Mouse (Mus musculus) hematopoietic multipotent progenitor cell, adult 10-12 weeks (in vitro differentiated cells): Measurements from ENCODE around the gene Srp9. TPM values are rescaled to one million over a fixed set of nuclear protein-coding genes. Genes with fewer than 3 reads are reported as not detected.

Experiments used
- polyA plus RNA-seq: library from polyadenylated mRNA; stranded (reverse); fragments of >175 nt; gene quantifications from 2 replicates; pipeline ENCODE4 v1.2.3, GENCODE M21; 2012; ENCODE audit warnings: low replicate concordance

Gene Srp9
- polyA plus RNA-seq = 30.6 and 34.9 TPM in 2 replicates

GRCm38 (mm10) chr1:182124506-182124905, at the start of gene Srp9:
Gene Srp9, plus strand, starts transcription at chr1:182124737.

GRCm38 (mm10) chr1:182164386-182164785, 39.8 kb downstream of the Srp9 start, which contains the start of gene Vmn1r1:
Gene Vmn1r1, minus strand, starts transcription at chr1:182164486.

Other genes with a start within 250 kb of the Srp9 start
- 1.9 and 3.6 TPM in 2 replicates for gene Enah, start 104.7 kb upstream of the Srp9 start, polyA plus RNA-seq
- gene Vmn1r1, start 39.7 kb downstream of the Srp9 start, polyA plus RNA-seq = not detected in 2 replicates
- 28.1 and 32.3 TPM in 2 replicates for gene Degs1, start 158.1 kb downstream of the Srp9 start, polyA plus RNA-seq
- gene Fbxo28, start 216.9 kb downstream of the Srp9 start, polyA plus RNA-seq = 21.5 and 173 TPM in 2 replicates